Mouse (Mus musculus) midbrain, embryonic 10.5 days (tissue): ENCODE measurements around the gene Rela. TPM values are rescaled to one million over a fixed set of nuclear protein-coding genes. Genes with fewer than 3 reads are reported as not detected.
A peak's percentile ranks its signal among the peaks of the same experiment; 100 is the strongest.
"Not testable (repeated sequence)": the region's sequence is repeated elsewhere in the genome, so short reads cannot be mapped to it uniquely, and the experiment has no call there.

ENCODE experiments used
- DNase-seq: peaks from one replicate; pipeline ENCODE4 v3.0.0-alpha.2; 2017; ENCODE audit warnings: low spot score
- H3K27ac ChIP-seq: fragments of 300-500 bp; sonication (generic); replicated peaks from 2 replicates; pipeline ENCODE4 v1.5.1; 2016; ENCODE audit warnings: mild to moderate bottlenecking
- H3K27me3 ChIP-seq: fragments of 300-500 bp; sonication (generic); 2 replicates; pipeline ENCODE4 v1.6.1; 2016; ENCODE audit warnings: low read depth, mild to moderate bottlenecking; ENCODE audit not compliant: poor library complexity, severe bottlenecking
- H3K36me3 ChIP-seq: fragments of 300-500 bp; sonication (generic); 2 replicates; pipeline ENCODE4 v1.6.1; 2016; ENCODE audit warnings: mild to moderate bottlenecking, moderate library complexity
- H3K4me1 ChIP-seq: fragments of 300-500 bp; sonication (generic); 2 replicates; pipeline ENCODE4 v1.6.1; 2016
- H3K4me3 ChIP-seq: fragments of 300-500 bp; sonication (generic); 2 replicates; pipeline ENCODE4 v1.5.1; 2016; ENCODE audit warnings: mild to moderate bottlenecking, moderate library complexity
- H3K9me3 ChIP-seq: fragments of 300-500 bp; sonication (generic); replicated peaks from 2 replicates; pipeline ENCODE4 v1.6.1; 2016; ENCODE audit warnings: mild to moderate bottlenecking
- WGBS: fragments of 180-500 bp; shearing (Covaris S2); methylation state at CpG from one replicate; pipeline ENCODE4 v1.1.7; 2016; 5-methylcytosine and 5-hydroxymethylcytosine counted together
- polyA plus RNA-seq: library from polyadenylated mRNA; unstranded; fragments of >200 nt; fragmentation: Nextera tagmentation; extraction: Ambion mirVana; gene quantifications from 2 replicates; pipeline ENCODE4 v1.2.1, GENCODE M21; 2016

The Rela gene
- polyA plus RNA-seq, 1 experiment from 2014 or later, result 28.7 TPM

DNA sequence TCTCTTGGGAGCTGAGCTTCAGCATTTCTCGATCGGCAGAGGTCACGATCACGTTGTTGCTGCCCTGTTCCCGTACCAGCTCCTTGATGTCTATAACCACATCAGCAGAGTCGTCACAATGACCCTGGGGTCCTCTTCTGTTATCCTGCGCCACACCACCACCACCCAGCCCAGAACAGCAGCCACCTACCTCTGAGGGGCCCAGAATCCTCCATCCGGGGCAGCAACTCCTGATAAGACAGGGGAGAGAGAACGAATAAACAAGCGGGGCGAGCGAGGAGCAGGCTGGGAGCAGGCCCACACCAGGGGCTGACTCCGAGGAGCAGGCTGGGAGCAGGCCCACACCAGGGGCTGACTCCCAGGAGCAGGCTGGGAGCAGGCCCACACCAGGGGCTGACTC lies 49.2 kb downstream of the Rela start:
- H3K4me3 ChIP-seq, result no peak overlapping the region
- no peak overlapping the region for H3K27ac ChIP-seq
- H3K4me1 ChIP-seq, result peaks cover 37% of the 10 kb centered on the region
- H3K9me3 ChIP-seq, result no peaks in the 10 kb centered on the region
- H3K27me3 ChIP-seq, result no peaks in the 10 kb centered on the region
- WGBS, result 90% methylated on average over 13 of the region's 13 CpGs
- no peak for DNase-seq
- peaks cover 69% of the 10 kb centered on the region for H3K36me3 ChIP-seq

DNA sequence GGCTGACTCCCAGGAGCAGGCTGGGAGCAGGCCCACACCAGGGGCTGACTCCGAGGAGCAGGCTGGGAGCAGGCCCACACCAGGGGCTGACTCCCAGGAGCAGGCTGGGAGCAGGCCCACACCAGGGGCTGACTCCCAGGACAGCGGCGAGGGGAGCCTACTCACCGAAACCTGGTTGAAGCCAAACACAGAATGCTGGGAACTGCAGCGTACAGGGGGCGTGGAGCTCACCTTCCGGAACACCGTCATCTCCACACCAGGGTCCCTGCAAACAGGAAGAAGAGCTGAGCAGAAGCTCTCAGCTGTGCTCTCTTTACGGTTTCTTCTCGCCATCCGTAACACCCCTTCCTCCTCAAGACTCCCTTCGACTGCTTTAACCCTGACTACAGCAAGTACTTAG lies 49.7 kb downstream of the Rela start:
- WGBS, result 96% methylated on average over 12 of the region's 12 CpGs
- peaks cover 69% of the 10 kb centered on the region for H3K36me3 ChIP-seq
- not testable (repeated sequence) for H3K9me3 ChIP-seq, DNase-seq, H3K27me3 ChIP-seq
- peak overlapping the region; percentile 90 for H3K4me3 ChIP-seq
- 0 out of 2 replicates have a peak overlapping the region, but pooled peaks have one; percentile 19 for H3K27ac ChIP-seq
- peaks cover 42% of the 10 kb centered on the region for H3K4me1 ChIP-seq

DNA sequence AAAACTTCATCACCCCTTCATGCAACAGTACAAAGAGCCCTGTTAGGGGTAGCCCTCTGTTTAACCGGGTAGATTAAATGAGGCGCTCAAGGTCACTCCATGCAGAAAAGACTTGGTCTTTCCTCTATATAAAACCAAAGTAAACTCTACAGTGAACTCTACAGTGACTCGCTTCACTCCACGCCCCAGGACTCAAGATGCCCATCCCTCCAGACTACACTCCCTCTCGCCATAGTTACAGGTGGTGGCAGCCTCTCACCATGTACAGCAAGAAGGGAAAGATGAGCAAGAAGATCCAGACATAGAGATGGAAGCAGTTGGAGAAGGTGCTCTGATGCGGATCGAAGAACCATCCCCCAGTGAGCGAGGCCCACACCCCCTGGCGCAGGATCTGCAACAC lies 50.5 kb downstream of the Rela start:
- H3K4me1 ChIP-seq, result peaks cover 50% of the 10 kb centered on the region
- 23% methylated on average over 9 of the region's 9 CpGs for WGBS
- H3K27ac ChIP-seq, result peak overlapping the region; percentile 90
- H3K4me3 ChIP-seq, result peak overlapping the region; percentile 90
- H3K36me3 ChIP-seq, result peaks cover 69% of the 10 kb centered on the region
- H3K9me3 ChIP-seq, result no peaks in the 10 kb centered on the region
- no peak for DNase-seq
- H3K27me3 ChIP-seq, result no peaks in the 10 kb centered on the region

DNA sequence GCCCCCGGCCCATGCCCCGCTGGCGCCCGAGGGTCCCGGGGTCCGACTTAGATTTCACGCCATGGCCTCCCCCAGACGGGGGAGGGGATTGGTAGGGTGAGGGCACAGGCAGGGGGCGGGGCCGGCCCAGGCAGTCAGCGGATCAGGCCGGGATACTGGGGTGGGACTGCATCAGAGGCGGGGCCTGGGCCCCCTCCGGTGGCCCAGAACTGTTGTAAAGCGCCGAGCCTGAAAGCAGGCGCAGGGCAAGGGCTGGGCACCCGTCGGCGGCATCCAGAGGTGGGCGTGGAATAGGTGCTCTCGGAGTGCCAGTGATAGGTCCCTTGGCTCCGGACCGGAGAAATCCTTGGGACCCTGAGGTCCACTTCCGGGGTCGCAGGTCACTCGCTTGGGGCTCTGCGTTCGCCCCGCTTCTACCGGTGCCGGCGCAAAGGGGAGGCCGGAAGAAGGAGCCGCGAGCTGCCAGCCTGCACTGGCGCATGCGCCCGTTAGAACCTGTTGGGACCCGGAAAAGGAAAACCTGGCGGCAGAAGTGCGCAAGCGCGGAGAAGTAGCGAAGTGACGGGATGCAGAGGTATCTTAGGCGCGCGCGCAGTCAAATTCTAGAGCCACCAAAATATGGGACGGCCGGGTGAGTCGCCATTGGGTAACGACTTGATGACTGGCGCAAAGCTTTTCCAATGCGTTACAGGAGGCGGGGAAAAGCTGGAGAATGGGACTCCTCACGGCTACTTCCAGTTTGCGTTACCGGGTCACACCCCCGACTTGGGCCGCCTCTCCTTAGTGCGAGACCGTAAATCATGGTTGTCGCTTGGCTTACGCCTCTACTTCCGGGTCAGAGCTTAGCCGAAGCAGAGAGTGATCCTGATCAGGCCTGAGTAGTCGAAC lies 51.2 kb downstream of the Rela start, which contains the start of the genes Map3k11 and Pcnx3:
Map3k11 (plus strand) TSS at position 543 of the 888 bp plus-strand sequence.
Pcnx3 (minus strand) TSS at position 709 of the 888 bp plus-strand sequence.
- no peaks in the 10 kb centered on the region for H3K9me3 ChIP-seq
- peak; percentile 96 for DNase-seq
- peak within 1 kb of the TSS; percentile 90 for H3K27ac ChIP-seq
- under 1% methylated on average over 69 of the region's 69 CpGs for WGBS
- H3K27me3 ChIP-seq, result no peaks in the 10 kb centered on the region
- H3K4me1 ChIP-seq, result peaks cover 54% of the 10 kb centered on the region
- H3K4me3 ChIP-seq, result peak within 1 kb of the TSS; percentile 90
- H3K36me3 ChIP-seq, result peaks cover 69% of the 10 kb centered on the region

DNA sequence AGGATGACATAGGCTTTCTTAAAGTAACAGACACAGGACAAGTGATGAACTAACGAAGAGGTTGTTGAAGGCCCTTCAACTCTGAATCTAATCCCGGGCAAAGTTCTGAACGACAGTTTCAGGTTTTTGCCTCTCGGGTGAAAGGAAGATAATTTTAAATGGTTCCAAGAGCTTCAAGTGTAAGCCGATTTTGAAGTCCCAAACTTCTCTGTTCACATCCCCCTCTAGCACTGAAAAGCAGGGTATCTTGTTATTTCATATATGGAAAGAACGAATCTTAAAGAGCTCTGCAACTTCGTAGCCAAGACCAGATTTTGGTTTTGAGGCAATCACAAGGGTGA lies 51.8 kb downstream of the Rela start:
- Histone ChIP-seq H3K4me1 (peaks cover 54% of the 10 kb centered on the region), H3K9me3 (no peaks in the 10 kb centered on the region), H3K27me3 (peaks cover 1% of the 10 kb centered on the region), H3K27ac (peak overlapping the region; percentile 90), H3K36me3 (peaks cover 69% of the 10 kb centered on the region), H3K4me3 (peak overlapping the region; percentile 90)
- 1% methylated on average over 7 of the region's 7 CpGs for WGBS
- peak; percentile 21 for DNase-seq

DNA sequence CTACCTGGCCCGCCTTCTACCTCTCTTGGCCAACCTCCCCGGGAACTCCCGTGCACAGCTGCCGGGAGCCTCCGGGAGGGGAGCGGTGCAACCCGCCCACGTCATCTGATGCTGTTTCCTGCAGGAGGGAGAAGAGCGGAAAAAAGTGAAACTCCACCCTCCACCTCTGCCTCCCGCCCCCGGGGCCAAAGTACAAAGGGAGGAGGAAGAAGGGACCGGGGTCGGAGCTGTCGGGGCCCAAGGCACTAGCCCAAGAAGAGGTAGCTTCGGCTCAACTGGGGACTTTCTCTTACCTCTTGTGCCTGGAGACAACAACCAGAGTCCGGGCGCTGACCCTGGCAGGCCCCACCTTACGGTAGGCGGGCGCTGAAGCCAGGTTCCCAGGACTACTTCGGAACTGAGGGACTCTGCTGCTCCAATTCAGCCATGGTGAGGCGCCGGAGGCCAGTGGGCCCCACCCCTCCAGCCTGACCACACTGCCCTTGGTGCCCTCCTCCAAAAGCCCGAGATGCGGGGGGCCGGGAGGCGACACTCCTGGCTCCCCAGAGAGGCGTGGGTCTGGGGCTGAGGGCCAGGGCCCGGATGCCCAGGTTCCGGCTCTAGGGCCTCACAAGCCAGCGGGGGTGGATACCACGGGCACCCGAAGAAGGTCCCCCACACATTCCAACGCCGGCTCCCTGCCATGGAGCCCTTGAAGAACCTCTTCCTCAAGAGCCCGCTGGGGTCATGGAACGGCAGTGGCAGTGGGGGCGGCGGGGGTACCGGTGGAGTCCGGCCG lies 52.5 kb downstream of the Rela start:
- Histone ChIP-seq H3K27me3 (peaks cover 8% of the 10 kb centered on the region), H3K36me3 (peaks cover 67% of the 10 kb centered on the region), H3K4me3 (peak overlapping the region; percentile 90), H3K9me3 (no peaks in the 10 kb centered on the region), H3K27ac (peak overlapping the region; percentile 90), H3K4me1 (peaks cover 54% of the 10 kb centered on the region)
- 11% methylated on average over 42 of the region's 42 CpGs for WGBS
- DNase-seq, result peak; percentile 75

DNA sequence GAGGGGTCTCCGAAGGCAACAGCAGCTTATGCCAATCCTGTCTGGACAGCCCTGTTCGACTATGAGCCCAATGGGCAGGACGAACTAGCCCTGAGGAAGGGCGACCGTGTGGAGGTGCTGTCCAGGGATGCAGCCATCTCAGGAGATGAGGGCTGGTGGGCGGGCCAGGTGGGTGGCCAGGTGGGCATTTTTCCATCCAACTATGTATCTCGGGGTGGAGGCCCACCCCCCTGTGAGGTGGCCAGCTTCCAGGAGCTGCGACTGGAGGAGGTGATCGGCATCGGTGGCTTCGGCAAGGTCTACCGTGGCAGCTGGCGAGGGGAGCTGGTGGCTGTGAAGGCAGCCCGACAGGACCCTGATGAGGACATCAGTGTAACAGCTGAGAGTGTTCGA lies 53.1 kb downstream of the Rela start:
- peaks cover 14% of the 10 kb centered on the region for H3K27me3 ChIP-seq
- H3K4me3 ChIP-seq, result peak overlapping the region; percentile 90
- H3K36me3 ChIP-seq, result peaks cover 67% of the 10 kb centered on the region
- no peak for DNase-seq
- H3K9me3 ChIP-seq, result no peaks in the 10 kb centered on the region
- WGBS, result 80% methylated on average over 15 of the region's 15 CpGs
- peaks cover 60% of the 10 kb centered on the region for H3K4me1 ChIP-seq
- peak overlapping the region; percentile 90 for H3K27ac ChIP-seq

DNA sequence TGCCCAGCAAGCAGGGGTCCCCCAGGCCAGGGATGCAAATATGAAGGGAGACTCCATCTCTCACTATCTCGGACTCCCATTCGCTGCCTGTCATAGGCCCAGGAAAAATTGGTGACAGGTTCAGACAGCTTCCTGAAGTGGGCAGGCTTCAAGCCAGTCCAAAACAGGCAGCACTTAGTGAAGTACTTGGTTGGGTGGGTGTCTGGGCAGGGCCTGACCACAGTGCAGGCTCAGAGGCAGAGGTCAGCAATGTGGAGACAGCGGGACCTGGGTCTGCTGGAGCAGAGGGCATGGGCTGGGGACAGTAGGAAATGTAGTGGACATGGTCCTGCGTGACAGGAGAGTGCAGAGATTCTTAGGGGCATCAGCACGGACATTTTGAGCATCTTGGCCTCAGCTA lies 54.3 kb downstream of the Rela start:
- Histone ChIP-seq H3K27ac (0 out of 2 replicates have a peak overlapping the region, but pooled peaks have one; percentile 59), H3K4me3 (peak overlapping the region; percentile 90), H3K36me3 (peaks cover 63% of the 10 kb centered on the region), H3K4me1 (peaks cover 72% of the 10 kb centered on the region), H3K27me3 (peaks cover 20% of the 10 kb centered on the region), H3K9me3 (no peaks in the 10 kb centered on the region)
- DNase-seq, result no peak
- WGBS, result 85% methylated on average over 5 of the region's 5 CpGs

DNA sequence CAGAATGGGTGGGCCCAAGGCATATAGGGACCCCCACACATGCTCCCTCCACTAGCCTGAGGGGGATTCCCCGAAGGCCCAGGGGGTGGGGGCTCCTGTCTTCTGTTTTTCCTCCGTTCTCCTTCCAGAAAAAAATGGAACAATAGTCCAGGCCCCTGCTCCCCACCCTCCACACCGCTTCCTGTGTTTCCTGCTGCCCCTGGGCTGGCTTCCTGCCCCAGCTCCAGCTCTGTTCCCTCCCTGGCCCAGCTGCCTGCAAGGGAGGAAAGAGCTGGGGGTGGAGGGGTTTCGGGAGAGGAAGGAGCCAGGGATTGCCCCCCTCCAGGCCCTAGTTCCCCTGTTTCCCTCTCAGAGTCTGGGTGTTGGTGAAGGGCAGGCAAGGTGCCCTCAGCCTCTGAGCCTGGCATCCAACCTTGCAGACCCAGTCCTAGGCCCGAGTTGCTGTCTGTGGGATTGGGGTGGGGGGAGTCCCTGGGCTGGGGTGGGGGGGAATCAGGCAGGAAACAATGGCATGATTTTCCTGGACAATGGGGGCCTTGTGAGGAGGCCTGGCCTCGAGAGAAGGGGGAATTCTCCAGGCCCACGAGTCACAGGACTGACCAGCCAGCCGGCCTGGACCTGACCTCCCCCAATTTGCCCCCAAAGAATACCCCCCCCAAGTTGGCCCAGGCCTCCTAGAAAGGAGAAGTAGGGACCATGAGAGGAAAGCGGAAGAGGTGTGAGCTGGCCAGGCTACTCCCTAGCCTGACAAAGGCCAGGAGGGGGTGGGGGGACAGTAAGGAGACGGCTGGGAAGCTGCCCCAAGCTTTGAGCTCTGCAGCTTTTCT lies 55.0 kb downstream of the Rela start:
- no peaks in the 10 kb centered on the region for H3K9me3 ChIP-seq
- 72% methylated on average over 10 of the region's 10 CpGs for WGBS
- no peak for DNase-seq
- H3K27ac ChIP-seq, result peak overlapping the region; percentile 59
- peaks cover 20% of the 10 kb centered on the region for H3K27me3 ChIP-seq
- H3K36me3 ChIP-seq, result peaks cover 64% of the 10 kb centered on the region
- peaks cover 69% of the 10 kb centered on the region for H3K4me1 ChIP-seq
- peak overlapping the region; percentile 90 for H3K4me3 ChIP-seq

DNA sequence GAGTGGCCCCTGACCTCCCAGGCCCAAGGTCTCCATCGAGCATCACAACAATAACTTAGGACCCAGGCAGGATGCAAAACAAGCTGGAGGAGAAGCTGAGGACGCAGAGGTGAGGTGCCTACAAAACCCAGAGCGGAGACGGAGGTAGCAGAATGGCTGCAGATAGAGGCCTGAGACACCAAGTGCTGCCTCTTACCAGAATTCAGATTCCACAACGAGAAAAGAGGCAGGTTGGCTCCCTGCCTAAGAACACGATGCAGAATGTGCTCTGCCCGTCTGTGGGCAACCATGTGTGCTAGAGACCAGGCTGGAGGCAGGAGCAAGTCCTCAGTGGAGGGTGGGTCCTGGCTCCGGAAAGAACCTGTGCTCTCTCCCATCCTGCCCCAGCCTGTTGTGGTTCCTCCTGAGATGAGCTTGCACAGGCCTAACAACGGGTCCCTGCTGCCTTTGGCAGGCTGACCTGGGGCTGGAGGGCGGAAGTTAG lies 55.7 kb downstream of the Rela start:
- H3K27me3 ChIP-seq, result peaks cover 20% of the 10 kb centered on the region
- 79% methylated on average over 10 of the region's 10 CpGs for WGBS
- H3K4me3 ChIP-seq, result peak overlapping the region; percentile 90
- peaks cover 62% of the 10 kb centered on the region for H3K4me1 ChIP-seq
- no peaks in the 10 kb centered on the region for H3K9me3 ChIP-seq
- DNase-seq, result no peak
- H3K36me3 ChIP-seq, result peaks cover 70% of the 10 kb centered on the region
- 0 out of 2 replicates have a peak overlapping the region, but pooled peaks have one; percentile 59 for H3K27ac ChIP-seq

DNA sequence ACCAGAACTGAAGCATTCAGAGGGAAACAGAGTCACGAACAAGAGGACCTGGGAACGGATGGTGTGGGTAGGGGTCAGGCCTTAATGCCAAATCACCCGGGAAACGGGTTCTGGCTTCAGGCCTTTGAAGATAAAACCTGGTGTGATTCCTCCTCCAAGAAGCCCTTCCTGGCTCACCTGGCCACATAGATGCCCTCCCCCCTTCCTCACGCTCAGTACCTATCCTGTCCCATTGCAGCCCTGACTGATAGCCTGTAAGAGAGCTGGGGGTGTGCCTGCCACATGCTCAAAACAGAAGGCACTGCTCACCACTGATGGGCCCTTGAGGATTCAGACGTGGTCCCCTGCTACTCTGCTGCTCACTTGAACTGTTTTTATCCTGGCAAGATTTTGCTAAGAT lies 56.5 kb downstream of the Rela start:
- Histone ChIP-seq H3K27ac (no peak overlapping the region), H3K27me3 (peaks cover 20% of the 10 kb centered on the region), H3K9me3 (no peaks in the 10 kb centered on the region), H3K4me3 (no peak overlapping the region), H3K36me3 (peaks cover 79% of the 10 kb centered on the region), H3K4me1 (peaks cover 59% of the 10 kb centered on the region)
- 87% methylated on average over 6 of the region's 6 CpGs for WGBS
- DNase-seq, result no peak
